Mouse (Mus musculus): ENCODE data around the gene Hivep2.

GRCm38 (mm10) chr10:14080830-14081229 is 115.0 kb downstream of the Hivep2 start:
- TF ChIP-seq POLR2A (IDR thresholded peaks at IDR 0.05; ENCODE audit: borderline replicate concordance, control insufficient read depth, low read depth, low read length), result no peak
- TF ChIP-seq CTCF (IDR thresholded peaks at IDR 0.05; ENCODE audit: control insufficient read depth, insufficient read depth, low read length), result no peak
